Mouse (Mus musculus): ENCODE results near the gene Tenm4. TPM values are rescaled to one million over a fixed set of nuclear protein-coding genes. Genes with fewer than 3 reads are reported as not detected.

The Tenm4 gene
- polyA plus RNA-seq, 1 experiment from 2014 or later, result 11.4 TPM

DNA sequence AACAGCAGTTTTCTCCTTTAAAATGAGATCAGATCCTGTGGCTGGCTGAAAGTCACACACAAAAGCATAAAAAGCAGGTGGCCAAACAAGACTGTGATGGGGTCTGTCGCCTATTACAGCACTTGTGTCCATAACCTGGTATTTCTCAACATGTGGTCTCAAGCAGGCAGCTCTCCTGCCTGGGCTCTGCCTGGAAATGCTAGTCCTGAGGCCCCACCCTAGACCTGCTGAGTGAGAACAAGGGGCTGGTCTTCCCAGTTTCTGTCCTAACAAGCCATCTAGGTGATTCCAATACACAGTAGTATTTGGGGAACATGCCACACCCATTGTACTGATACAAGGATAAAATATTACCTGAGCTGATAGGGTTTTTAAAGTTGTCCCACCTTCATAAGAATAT lies 73.8 kb downstream of the Tenm4 start:
- Histone ChIP-seq H3K36me3 (ENCODE audit: control insufficient read depth, insufficient read depth, low read length) (no peaks in the 10 kb centered on the region), H3K4me1 (ENCODE audit: control insufficient read depth, insufficient read depth, low read length) (no peaks in the 10 kb centered on the region), H3K4me3 (ENCODE audit: low read depth, low read length) (no peak overlapping the region), H3K9me3 (replicated peaks; ENCODE audit: control insufficient read depth, low read length) (no peaks in the 10 kb centered on the region), H3K27ac (ENCODE audit: low read depth, low read length) (no peak overlapping the region), H3K9ac (ENCODE audit: low read depth, low read length) (no peak overlapping the region), H3K27me3 (ENCODE audit: control insufficient read depth, insufficient read depth, low read length) (no peaks in the 10 kb centered on the region), H3K4me2 (no peak overlapping the region)
- 61% methylated on average over 1 of the region's 1 CpGs for WGBS (ENCODE audit: insufficient replicate concordance)
- ATAC-seq (replicated peaks; ENCODE audit: insufficient number of reproducible peaks, low FRiP score, low TSS enrichment), result no peak

DNA sequence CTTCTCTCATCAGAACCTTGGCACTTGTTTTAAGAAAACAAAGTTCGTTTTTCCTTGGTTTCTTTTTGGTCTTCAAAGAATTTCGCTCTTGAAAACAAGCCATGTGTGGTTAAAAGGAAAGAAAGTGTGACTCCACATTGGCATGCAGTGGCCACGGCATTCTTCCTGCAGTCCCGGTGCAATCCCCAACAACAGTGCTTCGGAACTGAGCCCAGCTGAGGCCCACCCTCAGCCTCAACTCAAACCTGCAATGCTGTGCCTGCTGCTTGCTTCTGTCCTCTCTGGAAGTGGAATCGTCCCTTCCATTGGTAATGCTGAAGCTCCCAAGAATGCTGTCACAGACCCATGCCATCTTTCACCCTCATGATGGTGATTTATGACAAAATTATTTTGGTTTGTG lies 88.6 kb downstream of the Tenm4 start:
- Histone ChIP-seq H3K27ac (ENCODE audit: low read depth, low read length) (no peak overlapping the region), H3K36me3 (ENCODE audit: control insufficient read depth, insufficient read depth, low read length) (no peaks in the 10 kb centered on the region), H3K9ac (ENCODE audit: low read depth, low read length) (no peak overlapping the region), H3K4me1 (ENCODE audit: control insufficient read depth, insufficient read depth, low read length) (no peaks in the 10 kb centered on the region), H3K27me3 (ENCODE audit: control insufficient read depth, insufficient read depth, low read length) (no peaks in the 10 kb centered on the region), H3K9me3 (replicated peaks; ENCODE audit: control insufficient read depth, low read length) (no peaks in the 10 kb centered on the region), H3K4me2 (no peak overlapping the region), H3K4me3 (ENCODE audit: low read depth, low read length) (no peak overlapping the region)
- ATAC-seq (replicated peaks; ENCODE audit: insufficient number of reproducible peaks, low FRiP score, low TSS enrichment), result no peak
- 76% methylated on average over 6 of the region's 6 CpGs for WGBS (ENCODE audit: insufficient replicate concordance)

DNA sequence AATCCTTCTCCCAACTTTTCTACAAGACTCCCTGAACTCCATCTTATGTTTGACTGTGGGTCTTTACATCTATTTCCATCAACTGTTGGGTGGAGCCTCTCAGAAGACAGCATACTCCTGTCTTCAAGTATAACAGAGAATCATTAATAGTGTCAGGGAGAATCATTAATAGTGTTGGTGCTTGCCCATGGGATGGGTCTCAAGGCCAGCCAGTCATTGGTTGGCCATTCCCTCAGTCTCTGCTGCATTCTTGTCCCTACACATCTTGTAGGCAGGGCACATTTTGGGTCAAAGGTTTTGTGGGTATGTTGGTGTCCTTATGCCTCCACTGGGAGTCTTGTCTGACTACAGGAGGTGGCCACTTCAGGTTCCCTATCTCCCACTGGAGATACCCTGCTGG lies 91.1 kb downstream of the Tenm4 start:
- ATAC-seq (replicated peaks; ENCODE audit: insufficient number of reproducible peaks, low FRiP score, low TSS enrichment), result no peak
- H3K4me1 ChIP-seq (ENCODE audit: control insufficient read depth, insufficient read depth, low read length), result no peaks in the 10 kb centered on the region
- no peak overlapping the region for H3K4me3 ChIP-seq (ENCODE audit: low read depth, low read length)
- H3K27ac ChIP-seq (ENCODE audit: low read depth, low read length), result no peak overlapping the region
- H3K36me3 ChIP-seq (ENCODE audit: control insufficient read depth, insufficient read depth, low read length), result no peaks in the 10 kb centered on the region
- H3K4me2 ChIP-seq, result no peak overlapping the region
- no peaks in the 10 kb centered on the region for H3K9me3 ChIP-seq (replicated peaks; ENCODE audit: control insufficient read depth, low read length)
- no peak overlapping the region for H3K9ac ChIP-seq (ENCODE audit: low read depth, low read length)
- H3K27me3 ChIP-seq (ENCODE audit: control insufficient read depth, insufficient read depth, low read length), result no peaks in the 10 kb centered on the region

- Histone ChIP-seq H3K9ac (ENCODE audit: low read depth, low read length) (no peak overlapping the region), H3K9me3 (replicated peaks; ENCODE audit: control insufficient read depth, low read length) (no peaks in the 10 kb centered on the region), H3K4me3 (ENCODE audit: low read depth, low read length) (no peak overlapping the region), H3K36me3 (ENCODE audit: control insufficient read depth, insufficient read depth, low read length) (no peaks in the 10 kb centered on the region), H3K4me2 (no peak overlapping the region), H3K27me3 (ENCODE audit: control insufficient read depth, insufficient read depth, low read length) (no peaks in the 10 kb centered on the region), H3K27ac (ENCODE audit: low read depth, low read length) (no peak overlapping the region), H3K4me1 (ENCODE audit: control insufficient read depth, insufficient read depth, low read length) (no peaks in the 10 kb centered on the region)
- 79% methylated on average over 1 of the region's 1 CpGs for WGBS (ENCODE audit: insufficient replicate concordance)
- ATAC-seq (replicated peaks; ENCODE audit: insufficient number of reproducible peaks, low FRiP score, low TSS enrichment), result no peak
These were observed 94.9 kb downstream of the Tenm4 start for GRCm38 (mm10) chr7:96265941-96266340.

DNA sequence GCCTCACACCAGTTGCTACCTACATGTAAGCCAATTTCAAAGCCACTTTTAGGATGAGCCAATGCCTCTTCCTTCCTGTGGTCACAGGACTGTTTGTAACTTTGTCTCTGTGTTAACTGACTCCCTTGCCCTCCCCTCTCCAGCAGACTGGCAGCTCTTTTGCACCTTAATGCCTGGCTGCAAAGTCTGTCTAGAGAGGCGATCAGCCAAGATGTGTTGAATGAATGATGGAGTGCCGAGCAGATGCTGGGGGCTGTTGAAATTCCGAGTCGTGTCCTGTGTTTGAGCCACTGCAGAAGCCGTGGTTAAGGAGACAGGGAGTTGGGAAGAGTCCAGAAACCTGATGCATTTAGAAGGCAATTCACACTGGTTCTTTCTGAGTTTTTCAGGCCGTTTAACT lies 96.2 kb downstream of the Tenm4 start:
- 32% methylated on average over 6 of the region's 6 CpGs for WGBS (ENCODE audit: insufficient replicate concordance)
- H3K4me2 ChIP-seq, result no peak overlapping the region
- H3K27ac ChIP-seq (ENCODE audit: low read depth, low read length), result no peak overlapping the region
- H3K36me3 ChIP-seq (ENCODE audit: control insufficient read depth, insufficient read depth, low read length), result no peaks in the 10 kb centered on the region
- H3K4me3 ChIP-seq (ENCODE audit: low read depth, low read length), result no peak overlapping the region
- no peak overlapping the region for H3K9ac ChIP-seq (ENCODE audit: low read depth, low read length)
- H3K9me3 ChIP-seq (replicated peaks; ENCODE audit: control insufficient read depth, low read length), result no peaks in the 10 kb centered on the region
- ATAC-seq (replicated peaks; ENCODE audit: insufficient number of reproducible peaks, low FRiP score, low TSS enrichment), result no peak
- no peaks in the 10 kb centered on the region for H3K4me1 ChIP-seq (ENCODE audit: control insufficient read depth, insufficient read depth, low read length)
- no peaks in the 10 kb centered on the region for H3K27me3 ChIP-seq (ENCODE audit: control insufficient read depth, insufficient read depth, low read length)

- Histone ChIP-seq H3K4me2 (no peak overlapping the region), H3K27me3 (ENCODE audit: control insufficient read depth, insufficient read depth, low read length) (no peaks in the 10 kb centered on the region), H3K36me3 (ENCODE audit: control insufficient read depth, insufficient read depth, low read length) (no peaks in the 10 kb centered on the region), H3K4me1 (ENCODE audit: control insufficient read depth, insufficient read depth, low read length) (no peaks in the 10 kb centered on the region), H3K4me3 (ENCODE audit: low read depth, low read length) (no peak overlapping the region), H3K9me3 (replicated peaks; ENCODE audit: control insufficient read depth, low read length) (no peaks in the 10 kb centered on the region), H3K9ac (ENCODE audit: low read depth, low read length) (no peak overlapping the region), H3K27ac (ENCODE audit: low read depth, low read length) (no peak overlapping the region)
- WGBS (ENCODE audit: insufficient replicate concordance), result 85% methylated on average over 4 of the region's 4 CpGs
- ATAC-seq (replicated peaks; ENCODE audit: insufficient number of reproducible peaks, low FRiP score, low TSS enrichment), result no peak
These were observed 99.6 kb downstream of the Tenm4 start for GRCm38 (mm10) chr7:96270684-96271083.

GRCm38 (mm10) chr7:96272068-96272467 lies 101.0 kb downstream of the Tenm4 start:
- H3K9me3 ChIP-seq (replicated peaks; ENCODE audit: control insufficient read depth, low read length), result no peaks in the 10 kb centered on the region
- ATAC-seq (replicated peaks; ENCODE audit: insufficient number of reproducible peaks, low FRiP score, low TSS enrichment), result no peak
- WGBS (ENCODE audit: insufficient replicate concordance), result 64% methylated on average over 3 of the region's 3 CpGs
- H3K9ac ChIP-seq (ENCODE audit: low read depth, low read length), result no peak overlapping the region
- no peak overlapping the region for H3K4me3 ChIP-seq (ENCODE audit: low read depth, low read length)
- no peaks in the 10 kb centered on the region for H3K36me3 ChIP-seq (ENCODE audit: control insufficient read depth, insufficient read depth, low read length)
- H3K4me2 ChIP-seq, result no peak overlapping the region
- H3K27me3 ChIP-seq (ENCODE audit: control insufficient read depth, insufficient read depth, low read length), result no peaks in the 10 kb centered on the region
- H3K4me1 ChIP-seq (ENCODE audit: control insufficient read depth, insufficient read depth, low read length), result no peaks in the 10 kb centered on the region
- H3K27ac ChIP-seq (ENCODE audit: low read depth, low read length), result no peak overlapping the region

- Histone ChIP-seq H3K4me2 (no peak overlapping the region), H3K36me3 (ENCODE audit: control insufficient read depth, insufficient read depth, low read length) (no peaks in the 10 kb centered on the region), H3K4me1 (ENCODE audit: control insufficient read depth, insufficient read depth, low read length) (no peaks in the 10 kb centered on the region), H3K27me3 (ENCODE audit: control insufficient read depth, insufficient read depth, low read length) (no peaks in the 10 kb centered on the region), H3K27ac (ENCODE audit: low read depth, low read length) (no peak overlapping the region), H3K9ac (ENCODE audit: low read depth, low read length) (no peak overlapping the region), H3K9me3 (replicated peaks; ENCODE audit: control insufficient read depth, low read length) (no peaks in the 10 kb centered on the region), H3K4me3 (ENCODE audit: low read depth, low read length) (no peak overlapping the region)
- ATAC-seq (replicated peaks; ENCODE audit: insufficient number of reproducible peaks, low FRiP score, low TSS enrichment), result no peak
- WGBS (ENCODE audit: insufficient replicate concordance), result 85% methylated on average over 2 of the region's 2 CpGs
These were observed 103.4 kb downstream of the Tenm4 start for GRCm38 (mm10) chr7:96274486-96274885.

DNA sequence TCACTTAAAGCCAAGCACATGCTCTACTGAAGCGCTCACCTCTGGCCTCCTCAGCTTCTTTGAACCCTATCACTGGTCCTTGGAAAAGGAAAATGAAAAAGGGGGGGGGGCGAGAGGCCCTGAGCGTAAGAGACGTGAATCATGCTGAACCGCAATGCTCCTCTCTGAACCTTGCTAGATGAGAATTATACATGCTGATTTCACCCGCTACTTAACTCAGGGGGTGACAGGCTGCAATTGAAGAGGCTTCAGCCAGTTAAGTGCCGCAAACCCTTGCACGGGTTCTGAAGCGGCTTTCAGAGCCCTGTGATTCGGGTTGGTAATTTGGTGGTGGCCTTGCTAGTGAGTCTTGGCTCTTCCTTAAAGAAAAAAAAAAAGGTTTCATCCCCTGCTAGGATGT lies 106.5 kb downstream of the Tenm4 start:
- 80% methylated on average over 10 of the region's 10 CpGs for WGBS (ENCODE audit: insufficient replicate concordance)
- Histone ChIP-seq H3K4me2 (no peak overlapping the region), H3K9me3 (replicated peaks; ENCODE audit: control insufficient read depth, low read length) (no peaks in the 10 kb centered on the region), H3K27ac (ENCODE audit: low read depth, low read length) (no peak overlapping the region), H3K4me1 (ENCODE audit: control insufficient read depth, insufficient read depth, low read length) (no peaks in the 10 kb centered on the region), H3K27me3 (ENCODE audit: control insufficient read depth, insufficient read depth, low read length) (no peaks in the 10 kb centered on the region), H3K4me3 (ENCODE audit: low read depth, low read length) (no peak overlapping the region), H3K9ac (ENCODE audit: low read depth, low read length) (no peak overlapping the region), H3K36me3 (ENCODE audit: control insufficient read depth, insufficient read depth, low read length) (no peaks in the 10 kb centered on the region)
- no peak for ATAC-seq (replicated peaks; ENCODE audit: insufficient number of reproducible peaks, low FRiP score, low TSS enrichment)

All from heart, embryonic 11.5 days (tissue).